Mouse (Mus musculus) neural tube, embryonic 11.5 days (tissue): Measurements from ENCODE around the gene Gtf3c5. TPM values are rescaled to one million over a fixed set of nuclear protein-coding genes. Genes with fewer than 3 reads are reported as not detected.

Experiments
- ATAC-seq: fragments of 200-750 bp; cut with Nextera tagmentation; 2 replicates; pipeline ENCODE4 v1.8.0; 2017; ENCODE audit warnings: moderate number of reproducible peaks, mild to moderate bottlenecking, moderate TSS enrichment, moderate library complexity; ENCODE audit not compliant: insufficient read depth, low FRiP score, low TSS enrichment
- DNase-seq: peaks from one replicate; pipeline ENCODE4 v3.0.0-alpha.2; 2015; ENCODE audit warnings: low spot score
- H3K27ac ChIP-seq: fragments of 300-500 bp; sonication (generic); 2 replicates; pipeline ENCODE4 v1.5.1; 2014; ENCODE audit warnings: low read depth, mild to moderate bottlenecking, low read length
- H3K27me3 ChIP-seq: fragments of 300-500 bp; sonication (generic); 2 replicates; pipeline ENCODE4 v1.6.1; 2014; ENCODE audit warnings: mild to moderate bottlenecking, low read length, mixed read lengths; ENCODE audit not compliant: control insufficient read depth, insufficient read depth
- H3K36me3 ChIP-seq: fragments of 300-500 bp; sonication (generic); 2 replicates; pipeline ENCODE4 v1.6.1; 2014; ENCODE audit warnings: mild to moderate bottlenecking, low read length, moderate library complexity, mixed read lengths; ENCODE audit not compliant: control insufficient read depth, insufficient read depth
- H3K4me1 ChIP-seq: fragments of 300-500 bp; sonication (generic); 2 replicates; pipeline ENCODE4 v1.6.1; 2014; ENCODE audit warnings: low read length, mixed read lengths; ENCODE audit not compliant: control insufficient read depth, insufficient read depth
- H3K4me2 ChIP-seq: fragments of 300-500 bp; sonication (generic); 2 replicates; pipeline ENCODE4 v1.6.1; 2014; ENCODE audit warnings: low read depth, mild to moderate bottlenecking, moderate library complexity
- H3K4me3 ChIP-seq: fragments of 300-500 bp; sonication (generic); 2 replicates; pipeline ENCODE4 v1.5.1; 2014; ENCODE audit warnings: low read depth, low read length
- H3K9ac ChIP-seq: fragments of 300-500 bp; sonication (generic); 2 replicates; pipeline ENCODE4 v1.6.1; 2014; ENCODE audit warnings: mild to moderate bottlenecking, low read length
- H3K9me3 ChIP-seq: fragments of 300-500 bp; sonication (generic); 2 replicates; pipeline ENCODE4 v1.6.1; 2016; ENCODE audit warnings: low read length; ENCODE audit not compliant: control insufficient read depth
- WGBS: fragments of 180-500 bp; shearing (Covaris S2); extraction: QIAGEN DNeasy Blood & Tissue Kit; methylation state at CpG from one replicate; pipeline ENCODE4 v1.1.7; 2014; 5-methylcytosine and 5-hydroxymethylcytosine counted together
- polyA plus RNA-seq: library from polyadenylated mRNA; unstranded; fragments of >200 nt; fragmentation: Nextera tagmentation; extraction: Ambion mirVana; gene quantifications from 2 replicates; pipeline ENCODE4 v1.2.1, GENCODE M21; 2014

The Gtf3c5 gene
- polyA plus RNA-seq, 1 experiment from 2014 or later: 43.8 TPM

- 64% methylated on average over 10 of the region's 10 CpGs for WGBS
- H3K4me3 ChIP-seq: no peak overlapping the region
These were observed 29.0 kb upstream of the Gtf3c5 start for GRCm38 (mm10) chr2:28612436-28613063.

GRCm38 (mm10) chr2:28611407-28611787, 27.8 kb upstream of the Gtf3c5 start:
- DNase-seq: no peak

More at GRCm38 (mm10) chr2:28612436-28613063, 29.0 kb upstream of the Gtf3c5 start:
- Histone ChIP-seq H3K4me1 (no peaks in the 10 kb centered on the region), H3K4me2 (no peak overlapping the region), H3K27ac (no peak overlapping the region), H3K9ac (no peak overlapping the region), H3K27me3 (no peaks in the 10 kb centered on the region), H3K9me3 (no peaks in the 10 kb centered on the region), H3K36me3 (no peaks in the 10 kb centered on the region)
- no peak for DNase-seq
- ATAC-seq: no peak

GRCm38 (mm10) chr2:28610716-28611406, 27.3 kb upstream of the Gtf3c5 start:
- Histone ChIP-seq H3K27ac (no peak overlapping the region), H3K27me3 (no peaks in the 10 kb centered on the region), H3K4me2 (no peak overlapping the region), H3K4me1 (no peaks in the 10 kb centered on the region), H3K9ac (no peak overlapping the region), H3K9me3 (no peaks in the 10 kb centered on the region), H3K36me3 (no peaks in the 10 kb centered on the region), H3K4me3 (no peak overlapping the region)
- WGBS: 76% methylated on average over 12 of the region's 12 CpGs
- no peak for DNase-seq
- no peak for ATAC-seq

More at GRCm38 (mm10) chr2:28611407-28611787, 27.8 kb upstream of the Gtf3c5 start:
- no peaks in the 10 kb centered on the region for H3K4me1 ChIP-seq
- no peak overlapping the region for H3K4me2 ChIP-seq
- no peak overlapping the region for H3K9ac ChIP-seq
- no peaks in the 10 kb centered on the region for H3K36me3 ChIP-seq
- H3K27ac ChIP-seq: no peak overlapping the region
- H3K9me3 ChIP-seq: no peaks in the 10 kb centered on the region
- no peaks in the 10 kb centered on the region for H3K27me3 ChIP-seq
- no peak for ATAC-seq
- 87% methylated on average over 17 of the region's 17 CpGs for WGBS
- H3K4me3 ChIP-seq: no peak overlapping the region

GRCm38 (mm10) chr2:28609851-28610250, 26.3 kb upstream of the Gtf3c5 start:
- Histone ChIP-seq H3K27me3 (no peaks in the 10 kb centered on the region), H3K27ac (no peak overlapping the region), H3K36me3 (no peaks in the 10 kb centered on the region), H3K9ac (no peak overlapping the region), H3K4me3 (no peak overlapping the region), H3K4me2 (no peak overlapping the region), H3K9me3 (no peaks in the 10 kb centered on the region), H3K4me1 (no peaks in the 10 kb centered on the region)
- DNase-seq: no peak
- no peak for ATAC-seq
- WGBS: 87% methylated on average over 10 of the region's 10 CpGs

- ATAC-seq (no peak), DNase-seq (no peak)
- no peaks in the 10 kb centered on the region for H3K4me1 ChIP-seq
- H3K27ac ChIP-seq: no peak overlapping the region
- no peaks in the 10 kb centered on the region for H3K36me3 ChIP-seq
- no peak overlapping the region for H3K4me2 ChIP-seq
- H3K27me3 ChIP-seq: no peaks in the 10 kb centered on the region
- no peaks in the 10 kb centered on the region for H3K9me3 ChIP-seq
- H3K9ac ChIP-seq: no peak overlapping the region
- H3K4me3 ChIP-seq: no peak overlapping the region
- WGBS: 46% methylated on average over 10 of the region's 10 CpGs
These were observed 24.0 kb upstream of the Gtf3c5 start for GRCm38 (mm10) chr2:28607341-28608165.

GRCm38 (mm10) chr2:28606601-28607340, 23.2 kb upstream of the Gtf3c5 start:
- no peaks in the 10 kb centered on the region for H3K27me3 ChIP-seq
- H3K4me1 ChIP-seq: no peaks in the 10 kb centered on the region
- H3K36me3 ChIP-seq: no peaks in the 10 kb centered on the region
- no peak overlapping the region for H3K4me2 ChIP-seq
- DNase-seq: no peak
- H3K9me3 ChIP-seq: no peaks in the 10 kb centered on the region
- no peak overlapping the region for H3K9ac ChIP-seq
- H3K4me3 ChIP-seq: no peak overlapping the region
- H3K27ac ChIP-seq: no peak overlapping the region
- ATAC-seq: no peak
- WGBS: 64% methylated on average over 8 of the region's 8 CpGs

- 76% methylated on average over 14 of the region's 14 CpGs for WGBS
These were observed 22.4 kb upstream of the Gtf3c5 start for GRCm38 (mm10) chr2:28605789-28606541.

GRCm38 (mm10) chr2:28603542-28603941, 20.0 kb upstream of the Gtf3c5 start:
- ATAC-seq (no peak), DNase-seq (no peak)
- Histone ChIP-seq H3K9ac (no peak overlapping the region), H3K9me3 (no peaks in the 10 kb centered on the region), H3K27ac (no peak overlapping the region), H3K36me3 (no peaks in the 10 kb centered on the region), H3K27me3 (no peaks in the 10 kb centered on the region), H3K4me3 (no peak overlapping the region), H3K4me2 (no peak overlapping the region), H3K4me1 (no peaks in the 10 kb centered on the region)
- 86% methylated on average over 5 of the region's 5 CpGs for WGBS

More at GRCm38 (mm10) chr2:28605789-28606541, 22.4 kb upstream of the Gtf3c5 start:
- Histone ChIP-seq H3K4me3 (no peak overlapping the region), H3K27me3 (no peaks in the 10 kb centered on the region), H3K36me3 (no peaks in the 10 kb centered on the region), H3K4me2 (no peak overlapping the region), H3K9me3 (no peaks in the 10 kb centered on the region), H3K4me1 (no peaks in the 10 kb centered on the region), H3K27ac (no peak overlapping the region), H3K9ac (no peak overlapping the region)
- no peak for ATAC-seq
- DNase-seq: no peak
